Mouse (Mus musculus) erythroblast, adult 5-6 weeks (primary cell): ENCODE measurements around the gene Col4a1. TPM values are rescaled to one million over a fixed set of nuclear protein-coding genes. Genes with fewer than 3 reads are reported as not detected.

ENCODE experiments used
- ATAC-seq: replicated peaks from 2 replicates; pipeline ENCODE4 v1.8.0; 2016; ENCODE audit warnings: moderate number of reproducible peaks, mild to moderate bottlenecking, moderate TSS enrichment, inconsistent platforms; ENCODE audit not compliant: poor library complexity, low FRiP score, severe bottlenecking
- total RNA-seq, 2 experiments: library from RNA; stranded (forward) in 1 of 2; stranded (reverse) in 1 of 2; fragments of 150-400 nt in 1 of 2; fragments of 200-764, 138-1000 nt in 1 of 2; gene quantifications; 2 replicates each; pipeline versions ENCODE4 v1.2.3 to v1.2.4; 2015 to 2017; ENCODE audit warnings: low replicate concordance in 2 of 2

Col4a1 gene
- total RNA-seq, 2 experiments from 2014 or later, result 0.34 to 0.38 TPM

DNA sequence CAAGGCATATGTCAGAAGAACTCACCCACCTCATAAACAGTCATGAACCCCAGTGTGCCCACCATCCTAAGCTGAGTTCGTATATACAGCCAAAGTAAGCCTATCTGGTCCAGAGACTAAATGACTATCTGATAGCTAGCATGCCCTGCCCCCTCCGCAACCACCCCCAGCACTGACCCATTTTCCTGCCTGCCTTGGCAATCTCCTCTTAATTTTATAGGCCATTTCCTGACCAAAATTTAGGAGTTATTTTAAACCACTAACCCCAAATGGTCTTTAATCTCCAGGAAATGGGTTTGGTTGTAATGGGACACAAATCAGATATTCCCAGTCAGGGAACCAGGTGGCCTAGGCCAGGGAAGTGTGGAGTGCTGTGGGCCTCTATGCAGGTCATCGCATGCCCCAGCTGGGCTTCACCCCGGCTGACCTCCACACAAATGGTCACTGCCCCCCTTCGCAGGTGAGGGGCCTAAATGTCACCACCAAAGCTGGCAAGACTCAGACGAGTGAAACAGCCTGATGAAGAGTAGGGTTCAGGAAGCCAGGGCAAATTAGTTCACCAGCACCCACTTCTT lies 8.5 kb downstream of the Col4a1 start:
- ATAC-seq, result no peak

DNA sequence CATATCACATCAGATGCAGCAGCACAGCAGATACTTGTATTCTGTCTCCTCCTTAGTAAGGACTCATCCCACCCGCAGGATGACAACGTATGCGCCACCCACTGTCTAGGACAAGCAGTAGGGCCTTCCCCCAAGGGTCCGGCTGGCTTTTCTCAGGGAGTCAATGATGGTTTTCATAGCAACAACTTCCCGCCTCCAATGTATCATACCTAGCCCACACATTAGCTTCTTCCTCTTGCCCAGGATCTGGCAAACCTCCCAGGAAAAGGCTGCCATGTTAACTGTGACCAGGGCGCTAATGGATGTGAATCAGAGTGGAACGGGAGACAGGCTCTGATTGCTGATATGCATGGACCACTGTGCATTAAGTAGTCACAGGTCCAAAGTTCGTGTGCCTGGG lies 12.2 kb downstream of the Col4a1 start:
- no peak for ATAC-seq

DNA sequence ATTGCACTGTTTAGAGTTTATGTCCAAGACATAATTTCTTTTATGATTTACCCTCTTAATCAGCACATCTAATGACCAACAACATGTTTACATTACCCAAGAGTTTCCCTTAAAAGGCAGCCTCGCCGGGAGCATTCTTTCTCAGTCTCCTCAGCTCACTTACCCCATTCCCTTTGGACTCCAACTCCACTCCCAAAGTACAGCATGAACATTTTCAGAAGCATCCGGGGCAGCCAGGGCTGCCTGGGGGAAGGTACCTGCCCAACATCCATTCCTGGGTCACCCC lies 13.4 kb downstream of the Col4a1 start:
- no peak for ATAC-seq

DNA sequence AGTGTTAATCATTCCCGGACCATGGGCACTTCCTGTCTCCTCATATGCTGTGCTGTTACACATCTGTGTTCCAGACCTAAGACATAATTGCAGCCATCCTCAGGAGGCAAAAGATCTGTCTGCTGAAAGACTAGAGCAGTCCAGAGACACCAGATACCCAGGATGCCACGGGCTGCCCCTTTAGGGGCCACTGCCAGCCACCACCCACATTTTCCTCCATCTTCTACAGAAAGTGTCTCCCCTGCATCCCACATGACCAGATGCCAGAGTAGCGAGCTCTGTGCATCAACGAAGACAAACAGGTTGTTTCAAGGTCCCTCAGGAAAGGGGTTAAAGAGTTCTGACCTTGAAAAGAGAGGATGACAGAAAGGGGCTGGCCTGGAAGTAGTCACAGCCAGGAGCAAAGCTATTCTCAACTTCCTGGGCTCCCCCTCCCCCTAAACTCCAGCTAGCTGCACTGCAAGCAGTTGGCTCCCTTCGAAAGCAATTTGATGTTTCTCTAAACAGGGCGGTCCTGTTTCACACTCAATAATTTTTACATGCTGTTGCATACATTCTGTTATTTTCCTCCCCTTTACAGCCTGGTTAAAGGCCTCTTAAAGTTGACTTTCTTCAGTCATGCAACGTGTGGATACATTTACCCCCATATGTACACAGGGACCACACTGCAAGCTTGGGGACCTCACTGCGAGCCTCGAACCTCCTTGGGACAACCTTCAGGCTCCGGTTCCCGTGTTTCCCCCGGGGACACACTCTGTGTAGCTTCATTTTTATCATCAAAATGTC lies 13.9 kb downstream of the Col4a1 start:
- ATAC-seq, result no peak

DNA sequence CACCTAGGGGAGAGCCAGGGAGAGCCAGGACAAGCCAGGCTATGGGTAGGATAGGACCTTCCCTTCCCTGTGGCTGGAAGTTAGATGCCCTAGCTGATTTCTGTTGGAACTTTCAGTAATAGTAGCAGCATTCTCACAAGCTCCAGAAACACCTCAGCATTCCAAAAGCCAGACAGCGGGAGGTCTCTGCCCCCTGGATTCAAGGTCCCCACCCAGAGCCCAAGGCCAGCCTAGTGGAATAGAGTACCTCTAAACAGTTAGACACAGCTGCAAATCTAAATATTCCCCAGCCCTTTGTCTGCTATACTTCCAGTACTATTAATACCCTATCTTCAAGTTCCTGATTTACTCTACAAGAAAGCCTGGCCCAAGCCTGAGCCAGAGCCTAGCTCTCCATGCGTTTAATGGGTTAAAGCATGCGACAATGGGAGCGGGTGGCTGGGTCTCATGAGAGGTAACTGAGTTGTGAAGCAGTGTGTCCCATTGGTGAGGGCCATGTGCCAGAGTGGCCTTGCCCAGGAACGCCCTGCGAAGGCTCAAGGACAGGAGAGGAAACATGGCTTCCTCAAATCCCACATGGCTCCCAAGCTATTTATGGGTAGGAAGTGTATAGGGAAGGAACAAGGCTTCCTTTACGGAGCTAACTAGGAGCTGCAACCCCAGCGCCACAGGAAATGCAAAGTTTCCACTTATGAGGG lies 15.3 kb downstream of the Col4a1 start:
- ATAC-seq, result no peak

DNA sequence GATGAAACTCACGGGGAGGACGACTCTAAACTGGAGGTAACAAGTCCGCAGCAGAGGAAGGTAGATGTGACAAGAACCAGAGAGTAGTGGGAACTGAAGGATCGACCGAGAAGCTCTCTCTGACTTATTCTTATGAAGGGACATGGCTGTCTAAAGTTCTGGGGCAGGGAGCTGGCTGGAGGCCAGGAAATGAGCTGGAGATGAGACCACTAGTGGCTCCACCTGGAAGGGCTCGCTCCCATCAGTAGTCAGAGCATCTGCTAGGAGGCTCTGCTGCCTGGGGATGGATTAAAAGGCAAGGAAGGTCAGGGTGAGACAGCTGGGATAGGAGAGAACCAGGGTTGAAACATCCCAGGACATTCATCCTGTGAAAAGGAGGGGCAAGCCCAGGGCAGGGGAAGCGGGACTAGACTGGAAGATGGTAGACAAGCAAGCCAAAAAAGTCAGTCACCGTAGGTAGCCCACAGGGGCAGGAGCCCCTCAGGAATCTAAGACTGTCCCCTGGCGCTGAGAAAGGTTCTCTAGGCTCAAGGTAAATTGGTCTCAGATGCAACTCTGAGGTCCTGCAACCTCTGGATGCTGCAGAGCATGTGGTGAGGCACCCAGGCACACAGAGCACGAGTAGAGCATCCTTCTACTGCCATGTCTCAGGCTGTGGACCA lies 16.2 kb downstream of the Col4a1 start:
- ATAC-seq, result no peak

DNA sequence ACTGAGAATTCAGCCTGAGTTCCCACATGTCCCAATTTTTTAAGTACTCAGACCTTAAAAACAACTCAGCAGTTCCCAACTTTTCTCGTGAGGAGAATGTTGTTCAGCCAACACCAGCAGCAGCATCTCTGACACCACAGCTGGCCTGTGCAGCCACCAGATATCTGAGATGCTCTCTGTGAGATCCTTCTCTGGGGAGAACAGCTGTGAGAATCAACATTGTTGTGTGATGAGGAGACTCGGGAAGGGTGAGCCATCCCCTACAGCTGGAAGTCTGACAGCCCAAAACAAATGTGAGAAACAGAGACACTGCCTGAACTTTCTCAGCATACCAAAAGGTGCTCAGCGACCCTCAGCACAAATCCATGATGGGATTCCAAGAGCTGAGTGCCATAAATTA lies 20.0 kb downstream of the Col4a1 start:
- ATAC-seq, result no peak

DNA sequence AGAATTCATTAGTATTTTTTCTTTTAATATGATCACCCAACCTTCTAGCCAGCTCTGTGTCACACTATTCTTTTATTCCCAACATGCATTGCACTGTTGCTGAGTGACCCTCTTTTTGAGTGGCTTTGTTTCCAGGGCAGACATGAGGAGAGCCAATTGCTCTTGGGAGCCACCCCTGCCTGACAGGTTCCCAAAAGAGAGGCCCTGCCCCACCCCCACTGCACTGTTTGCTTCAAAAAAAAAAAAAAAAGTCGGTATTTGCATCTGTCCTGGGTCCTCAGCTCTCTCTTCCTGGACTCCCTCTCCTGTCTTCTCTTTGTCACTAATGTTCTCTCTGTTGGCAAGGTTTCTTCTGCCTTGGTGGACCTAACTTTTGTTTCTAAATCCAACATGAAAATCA lies 22.1 kb downstream of the Col4a1 start:
- no peak for ATAC-seq

DNA sequence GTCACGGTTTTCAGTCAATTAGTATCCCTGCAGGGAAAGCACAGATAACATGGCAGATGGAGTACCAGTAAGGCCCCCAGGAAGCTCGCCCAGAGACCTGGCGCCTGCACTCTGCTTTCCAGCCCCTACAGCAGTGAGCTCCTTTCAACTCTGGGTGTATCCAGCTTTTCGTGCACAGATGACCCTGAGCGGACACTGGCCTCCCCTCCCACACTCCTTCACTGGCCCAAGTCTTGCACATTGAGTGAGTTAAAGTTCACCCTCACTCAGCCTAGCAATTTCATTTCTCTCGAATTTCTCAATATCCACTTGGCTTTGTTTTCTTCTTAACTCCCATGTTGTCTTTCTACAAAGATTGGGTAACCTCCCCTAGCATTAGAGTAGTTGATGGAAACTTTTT lies 24.3 kb downstream of the Col4a1 start:
- no peak for ATAC-seq

DNA sequence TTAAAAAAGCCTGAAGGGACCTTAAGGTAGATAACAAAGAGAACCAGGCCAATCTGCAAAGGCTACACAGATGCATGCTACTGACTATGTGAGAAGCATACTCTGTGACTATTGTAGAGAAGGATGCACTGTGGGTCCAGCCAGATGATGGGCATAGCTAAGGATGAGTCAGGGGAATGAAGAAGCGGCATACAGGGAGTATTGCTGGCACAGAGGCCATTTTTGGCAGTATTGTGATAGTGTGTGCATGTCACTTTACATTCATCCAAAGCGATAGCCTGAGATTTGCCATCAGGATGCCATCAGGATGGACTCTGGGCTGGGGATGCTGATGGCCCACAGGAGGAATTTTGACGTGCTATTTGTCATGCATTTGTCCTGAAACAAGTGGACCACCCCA lies 25.5 kb downstream of the Col4a1 start:
- ATAC-seq, result no peak

DNA sequence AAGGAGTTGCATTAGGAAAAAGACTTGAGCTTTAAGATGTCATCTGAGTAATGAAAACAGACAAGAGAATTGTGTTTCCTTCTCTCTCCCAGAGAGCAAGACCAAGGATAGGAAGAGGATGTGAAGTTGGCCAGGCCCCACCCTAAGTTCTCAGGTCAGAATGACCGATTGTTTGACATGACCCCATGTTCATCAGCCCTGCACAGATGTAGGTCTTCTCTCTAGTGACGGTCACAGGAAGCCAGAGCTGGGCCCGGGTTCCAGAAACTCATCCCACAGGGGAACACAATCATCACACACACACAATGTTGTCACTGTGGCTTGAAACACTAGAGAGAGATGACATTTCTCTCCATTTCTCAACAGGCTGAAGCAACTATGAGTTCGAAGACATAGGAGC lies 27.2 kb downstream of the Col4a1 start:
- ATAC-seq, result no peak

DNA sequence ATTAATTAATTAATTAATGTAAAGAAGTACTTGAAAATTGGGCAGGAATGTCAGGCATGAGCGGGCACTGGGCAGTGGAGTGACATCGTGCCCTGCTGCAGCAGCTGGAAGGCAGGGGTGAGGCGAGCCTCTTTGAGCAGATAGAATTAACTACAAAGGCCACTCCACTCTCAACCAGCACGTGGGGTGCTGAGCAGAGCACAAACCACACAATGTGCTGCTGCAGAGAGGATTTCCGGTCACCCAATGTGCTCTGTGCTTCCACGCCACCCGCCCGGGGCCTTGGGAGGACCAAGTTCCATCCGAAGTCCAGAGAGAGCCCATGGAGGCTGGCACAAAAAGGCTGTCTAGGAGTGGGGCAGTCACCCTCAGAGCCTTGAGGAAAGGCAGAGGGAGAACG lies 29.4 kb downstream of the Col4a1 start:
- no peak for ATAC-seq

DNA sequence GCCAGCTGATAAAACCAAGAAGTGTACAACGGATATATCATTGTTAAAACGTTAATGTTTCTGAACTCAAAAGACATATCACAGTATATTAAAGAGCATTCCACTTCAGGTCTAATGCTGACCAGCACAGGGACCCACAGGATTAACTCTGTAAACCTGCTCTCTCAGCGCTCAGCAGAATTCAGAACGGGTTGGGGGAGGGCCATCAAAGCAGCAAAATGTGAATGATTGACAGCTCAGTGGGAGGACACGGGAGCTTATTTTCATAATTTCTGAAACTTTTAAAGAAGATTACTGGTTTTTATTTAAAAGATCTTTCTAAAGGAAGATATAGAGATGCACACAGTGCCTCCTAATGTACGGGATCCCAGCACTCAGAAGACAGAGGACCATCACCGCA lies 29.9 kb downstream of the Col4a1 start:
- ATAC-seq, result no peak

DNA sequence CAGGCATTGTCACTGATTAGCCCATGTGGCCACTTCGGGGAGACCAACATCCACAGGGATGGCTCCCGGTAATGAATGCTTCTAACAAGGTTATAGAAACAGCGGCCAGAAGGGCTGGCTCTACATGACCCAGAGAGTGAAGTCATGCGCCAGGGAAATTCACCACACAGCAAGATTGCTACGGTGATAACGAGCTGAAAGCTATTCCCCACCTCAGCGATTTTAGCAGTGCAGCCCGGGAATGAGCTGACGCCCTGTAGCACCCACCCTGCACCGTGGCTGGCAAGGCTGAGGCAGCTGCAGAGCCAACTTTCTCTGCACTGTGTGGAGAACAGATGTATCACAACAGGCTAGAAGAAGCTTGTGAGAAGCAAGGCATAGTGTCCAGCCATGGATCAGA lies 30.5 kb downstream of the Col4a1 start:
- ATAC-seq, result no peak

DNA sequence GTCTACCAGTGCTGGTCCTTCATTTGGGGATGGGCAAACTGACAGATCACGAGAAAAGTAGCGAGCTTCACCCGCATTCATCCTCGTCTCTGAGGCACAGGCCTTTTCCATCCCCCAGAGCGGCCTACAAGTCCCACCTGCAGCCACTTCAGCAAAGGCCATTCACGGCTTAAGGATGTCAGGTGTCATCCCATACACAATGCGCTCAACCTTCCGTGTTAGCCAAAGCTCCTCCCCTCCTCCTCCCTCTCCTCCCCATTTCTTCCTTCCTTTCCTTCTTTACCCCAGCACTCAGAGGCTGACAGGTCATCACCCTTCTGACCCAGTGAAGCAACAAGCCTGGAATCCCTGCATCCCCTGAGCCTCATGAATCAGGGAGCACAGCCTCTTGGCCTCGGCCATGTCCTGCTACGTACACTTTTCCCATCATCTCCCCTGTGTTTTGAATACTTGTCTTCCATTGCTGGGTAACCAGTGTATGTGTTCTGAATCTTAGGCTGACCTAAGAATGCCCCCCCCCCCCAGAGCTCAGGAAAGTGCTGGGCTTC lies 31.8 kb downstream of the Col4a1 start:
- ATAC-seq, result no peak

DNA sequence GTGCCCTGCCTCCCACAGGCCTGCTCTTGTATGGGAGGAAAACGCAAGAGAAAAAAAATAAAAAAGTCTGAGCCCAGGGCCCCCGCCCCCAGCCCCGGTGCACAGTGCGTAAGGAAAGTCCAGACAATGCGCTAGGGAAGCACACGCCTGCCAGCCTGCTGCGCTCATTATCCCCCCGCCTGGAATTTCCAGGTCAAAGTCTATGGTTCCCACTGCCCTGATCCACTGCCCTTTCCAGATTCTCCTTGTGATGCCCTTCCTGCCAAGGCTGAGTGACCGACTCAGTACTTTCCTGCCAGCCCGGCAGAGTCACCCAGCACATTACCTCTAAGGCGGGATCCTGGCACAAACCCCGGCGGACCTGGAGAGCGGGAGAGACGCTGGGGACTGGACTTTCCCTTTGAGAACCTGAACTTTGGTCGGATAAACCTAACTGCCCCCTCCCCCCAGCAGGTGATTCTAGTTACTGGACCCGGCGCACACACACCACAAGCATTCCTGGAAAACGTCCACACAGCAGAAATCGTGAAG lies 33.3 kb downstream of the Col4a1 start:
- no peak for ATAC-seq

DNA sequence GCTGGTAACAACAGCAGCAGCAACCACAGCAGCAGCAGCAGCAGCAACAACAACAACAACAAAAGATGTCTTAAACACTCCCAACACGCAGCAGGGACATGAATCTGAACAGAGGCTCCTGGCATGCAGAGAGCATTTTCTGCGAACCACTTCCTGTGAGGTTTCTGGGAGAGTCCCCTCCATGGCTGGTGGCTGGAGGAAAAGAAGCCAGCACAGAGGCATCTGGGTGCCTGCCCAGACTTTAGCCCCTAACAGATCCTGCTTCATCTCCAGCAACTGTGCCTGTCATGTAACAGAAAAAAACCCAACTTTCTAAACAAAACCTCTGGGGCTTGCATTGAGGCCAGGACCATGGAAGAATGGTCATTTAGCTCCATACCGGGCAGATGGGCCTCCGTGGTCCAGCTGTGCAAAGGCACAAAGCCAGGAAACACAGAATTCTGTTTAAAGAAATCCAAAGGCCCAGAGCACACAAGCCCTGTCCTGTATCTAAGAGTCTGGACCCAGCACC lies 34.5 kb downstream of the Col4a1 start:
- ATAC-seq, result no peak

DNA sequence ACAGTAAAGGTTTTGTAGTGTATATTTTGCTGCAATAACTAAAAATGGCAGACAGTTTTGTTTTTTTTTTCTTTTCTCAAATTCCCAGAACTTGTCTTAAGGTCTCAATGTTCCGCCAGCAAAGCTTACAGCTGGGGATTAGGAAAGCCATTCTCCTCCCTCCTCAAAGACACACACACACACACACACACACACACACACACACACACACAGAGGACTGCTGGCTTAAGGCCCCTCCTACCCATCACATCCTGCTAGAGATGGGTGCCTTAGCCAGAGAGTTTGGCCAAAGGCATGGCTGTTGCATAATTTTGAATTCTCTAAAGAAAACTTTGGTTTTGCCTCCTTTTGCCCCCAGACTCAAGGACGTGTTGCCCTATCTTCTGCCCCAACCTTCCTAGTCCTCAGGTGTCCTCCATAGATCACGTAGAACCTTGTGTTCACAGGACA lies 35.0 kb downstream of the Col4a1 start:
- ATAC-seq, result no peak

DNA sequence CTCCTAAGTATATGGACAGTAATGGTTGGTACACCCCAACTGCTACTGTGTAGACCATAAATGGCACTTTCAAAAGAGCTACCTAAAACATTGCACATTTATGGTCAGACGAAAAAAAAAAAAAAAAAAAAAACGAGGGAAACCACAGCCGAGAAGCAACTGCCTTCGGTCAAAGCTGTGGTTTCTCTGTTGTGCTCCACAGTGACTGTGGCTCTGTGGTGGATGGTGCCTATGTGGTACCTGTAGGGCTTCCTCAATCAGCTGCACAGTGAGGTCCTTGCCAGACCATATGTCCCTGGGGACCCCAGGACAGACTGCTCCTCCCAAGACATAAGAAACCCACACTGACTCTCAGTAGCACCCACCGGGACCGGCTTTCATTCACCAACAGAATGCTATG lies 36.3 kb downstream of the Col4a1 start:
- no peak for ATAC-seq

DNA sequence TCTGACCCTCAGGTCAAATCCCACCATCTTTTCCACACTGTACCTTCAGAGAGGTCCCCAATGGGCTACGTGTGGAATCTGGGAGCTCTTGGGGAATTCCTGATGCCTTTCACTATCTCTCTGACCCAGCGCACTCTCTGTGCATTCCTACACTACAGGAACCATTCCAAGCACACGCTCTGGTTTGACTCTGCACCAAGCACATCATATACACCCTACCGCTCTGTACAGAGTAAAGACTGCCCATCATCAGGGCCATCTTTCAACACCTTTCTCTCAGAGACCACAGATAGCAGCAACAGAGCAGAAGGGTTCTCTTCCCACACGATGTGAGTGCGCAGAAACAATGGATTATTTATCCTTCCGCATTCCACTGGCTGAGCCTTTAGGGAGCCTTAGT lies 38.2 kb downstream of the Col4a1 start:
- no peak for ATAC-seq
